Mouse (Mus musculus): ENCODE results near the gene Ncf2. TPM values are rescaled to one million over a fixed set of nuclear protein-coding genes. Genes with fewer than 3 reads are reported as not detected.

Gene Ncf2
- polyA plus RNA-seq, 1 experiment from 2014 or later: 0.18 TPM

DNA sequence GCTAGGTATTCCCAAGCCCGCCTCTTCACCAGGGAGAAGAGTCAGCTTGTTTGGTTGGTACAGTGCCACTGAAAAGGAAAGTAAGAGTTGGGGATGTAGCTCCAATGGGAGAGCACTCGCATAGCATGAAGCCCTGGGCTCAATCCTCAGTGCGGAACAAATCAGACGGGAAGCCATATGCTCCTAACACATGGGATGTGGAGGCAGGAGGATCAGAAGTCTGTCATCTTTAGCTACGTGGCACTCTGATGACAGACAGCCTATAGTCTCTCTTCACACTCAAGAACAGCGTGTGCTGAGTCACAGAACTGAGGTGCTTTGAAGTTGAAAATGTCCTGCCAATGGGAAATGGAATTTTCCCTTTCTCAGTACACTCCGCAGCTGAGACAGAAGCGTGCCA, 31.0 kb downstream of the Ncf2 start:
- in situ Hi-C loops (cut with MboI; ENCODE audit: low pct_unique_long_range_greater_than_20kb): no loop called here
- H3K27me3 ChIP-seq: no peaks in the 10 kb centered on the region
- POLR2A ChIA-PET: no interaction called here
- CTCF ChIA-PET: interaction anchor here (0.8 kb wide), 1 partner anchor 12 kb away, joined by 4 read pairs; no protein-coding TSS in a partner anchor
- TF ChIP-seq CTCF (IDR thresholded peaks at IDR 0.05): no peak
- ATAC-seq: no peak
- DNase-seq (ENCODE audit: low read depth, low spot score): no peak

DNA sequence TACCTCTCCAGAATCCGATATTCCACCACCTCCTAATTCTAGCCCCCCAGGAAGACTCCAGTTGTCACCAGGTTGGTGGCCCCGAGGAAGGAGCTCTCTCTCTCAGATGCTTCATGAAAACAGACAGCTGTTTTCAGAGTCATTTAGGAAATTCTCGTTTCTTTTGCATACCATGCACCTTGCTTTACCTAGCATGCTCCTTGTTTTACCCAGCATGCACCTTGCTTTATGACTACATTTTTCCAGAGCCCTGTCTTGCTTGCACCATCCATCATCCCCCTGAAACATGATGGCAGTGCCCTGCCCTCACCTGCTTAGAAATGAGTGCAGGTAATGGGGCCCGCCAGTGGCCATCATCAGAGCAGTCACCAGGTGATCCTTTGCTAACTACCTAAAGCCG, 31.6 kb downstream of the Ncf2 start:
- POLR2A ChIA-PET: no interaction called here
- H3K27me3 ChIP-seq: no peaks in the 10 kb centered on the region
- CTCF ChIA-PET: interaction anchor here (0.8 kb wide), 1 partner anchor 12 kb away, joined by 4 read pairs; no protein-coding TSS in a partner anchor
- TF ChIP-seq CTCF (IDR thresholded peaks at IDR 0.05): no peak
- DNase-seq (ENCODE audit: low read depth, low spot score) (no peak), ATAC-seq (no peak)
- in situ Hi-C loops (cut with MboI; ENCODE audit: low pct_unique_long_range_greater_than_20kb): no loop called here

DNA sequence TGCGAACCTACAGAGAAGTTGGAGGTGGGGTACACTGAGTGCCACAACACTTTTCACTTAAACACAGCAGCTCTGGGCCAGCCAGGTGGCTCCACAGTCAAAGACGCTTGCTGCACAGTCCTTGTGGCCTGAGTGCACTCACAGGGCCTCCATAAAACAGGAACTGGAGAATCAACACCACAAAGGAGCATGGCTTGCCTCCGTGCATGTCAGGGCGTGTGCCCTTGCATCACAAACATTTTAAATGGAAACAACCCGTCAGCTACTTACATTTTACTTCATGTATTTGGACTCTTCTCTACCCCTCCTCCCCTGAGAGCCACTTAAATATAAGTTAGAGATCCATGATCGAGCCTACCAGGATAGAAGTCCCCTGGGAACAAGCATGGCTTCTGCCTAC, 32.3 kb downstream of the Ncf2 start:
- in situ Hi-C loops (cut with MboI; ENCODE audit: low pct_unique_long_range_greater_than_20kb): no loop called here
- no peaks in the 10 kb centered on the region for H3K27me3 ChIP-seq
- POLR2A ChIA-PET: interaction anchor here (1.2 kb wide), 1 partner anchor 10 kb away, joined by 3 read pairs; no protein-coding TSS in a partner anchor

DNA sequence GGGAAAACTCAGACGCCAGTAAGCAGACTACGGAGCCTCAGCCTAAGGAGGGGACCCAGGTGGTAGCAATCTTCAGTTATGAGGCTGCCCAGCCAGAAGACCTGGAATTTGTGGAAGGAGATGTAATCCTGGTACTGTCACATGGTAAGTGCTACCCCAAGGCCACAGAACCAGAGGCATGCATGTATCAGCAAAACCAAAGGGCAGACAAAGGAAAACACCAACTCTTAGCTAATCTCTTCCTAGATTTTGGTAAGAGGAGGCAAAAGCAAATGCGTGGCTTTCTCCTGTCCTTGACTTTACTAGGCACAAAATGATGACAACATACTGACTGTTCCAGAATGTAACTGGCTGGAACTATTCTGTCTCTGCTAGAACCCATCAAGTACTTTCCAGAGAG, 35.1 kb downstream of the Ncf2 start:
- CTCF ChIA-PET: no interaction called here

More for the DNA sequence above, 32.3 kb downstream of the Ncf2 start:
- no peak for DNase-seq (ENCODE audit: low read depth, low spot score)
- no peak for TF ChIP-seq CTCF (IDR thresholded peaks at IDR 0.05)
- no peak for ATAC-seq
- CTCF ChIA-PET: interaction anchor here (1.0 to 1.3 kb wide), 2 partner anchors 11 to 13 kb away, joined by 3 read pairs; no protein-coding TSS in a partner anchor

DNA sequence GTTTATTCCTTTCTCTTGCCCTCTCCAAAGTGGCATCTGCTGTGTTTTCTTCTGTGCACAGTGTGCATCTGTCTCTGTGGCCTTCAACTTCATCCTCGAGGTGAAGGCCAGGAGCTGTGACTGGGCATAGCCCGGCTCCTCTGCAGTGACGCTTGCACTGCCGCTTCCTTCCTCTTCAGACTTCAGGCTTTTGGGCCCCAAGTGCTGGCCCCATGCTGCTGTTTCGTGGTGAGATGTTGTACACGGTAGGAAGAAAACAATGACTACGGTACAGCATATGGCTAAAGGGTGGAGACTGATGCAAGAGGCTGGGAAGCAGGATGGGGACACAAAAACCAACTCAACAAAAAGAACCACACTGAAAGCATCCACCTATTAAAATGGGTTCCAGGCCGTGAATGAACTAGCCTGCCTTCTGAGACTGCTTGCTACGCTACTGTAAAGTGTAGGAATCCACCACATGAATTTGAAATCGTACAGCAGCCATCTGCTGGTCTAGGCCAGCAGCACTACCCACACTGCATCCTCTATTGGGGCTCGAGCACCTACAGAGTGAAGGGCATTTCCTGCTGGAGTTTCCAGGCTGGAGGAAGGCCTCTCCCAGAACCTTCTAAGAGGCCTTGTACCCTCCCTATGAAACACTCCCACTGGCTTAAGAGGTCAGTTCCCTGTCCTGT, 38.2 kb downstream of the Ncf2 start:
- DNase-seq (ENCODE audit: low read depth, low spot score) (no peak), ATAC-seq (no peak)
- no peaks in the 10 kb centered on the region for H3K27me3 ChIP-seq
- in situ Hi-C loops (cut with MboI; ENCODE audit: low pct_unique_long_range_greater_than_20kb): no loop called here
- no peak for TF ChIP-seq CTCF (IDR thresholded peaks at IDR 0.05)
- ChIA-PET POLR2A (no interaction called here), CTCF (no interaction called here)

More for the DNA sequence above, 35.1 kb downstream of the Ncf2 start:
- ATAC-seq (no peak), DNase-seq (ENCODE audit: low read depth, low spot score) (no peak)
- no peak for TF ChIP-seq CTCF (IDR thresholded peaks at IDR 0.05)
- no peaks in the 10 kb centered on the region for H3K27me3 ChIP-seq
- POLR2A ChIA-PET: no interaction called here
- in situ Hi-C loops (cut with MboI; ENCODE audit: low pct_unique_long_range_greater_than_20kb): no loop called here

DNA sequence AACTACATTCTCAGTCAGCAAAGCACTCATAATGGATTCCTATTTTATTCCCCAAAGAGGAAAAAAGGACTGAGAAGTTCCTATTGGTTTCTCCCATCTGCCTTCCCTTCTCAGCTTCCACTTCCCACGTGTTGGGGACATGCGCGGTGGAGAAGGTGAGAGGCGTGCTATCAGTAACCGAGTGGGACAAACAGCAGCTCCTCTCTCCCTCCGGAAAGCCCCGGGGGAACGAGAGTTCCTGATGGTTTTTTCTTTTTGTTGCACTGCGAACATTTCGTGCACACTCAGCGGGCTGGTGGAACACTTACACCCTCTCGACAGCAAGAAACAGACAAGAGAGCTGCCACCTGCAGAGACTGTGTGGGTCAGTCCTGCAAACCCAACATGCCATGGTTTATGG, 38.8 kb downstream of the Ncf2 start:
- in situ Hi-C loops (cut with MboI; ENCODE audit: low pct_unique_long_range_greater_than_20kb): no loop called here
- CTCF ChIA-PET: no interaction called here
- DNase-seq (ENCODE audit: low read depth, low spot score) (no peak), ATAC-seq (no peak)
- no peaks in the 10 kb centered on the region for H3K27me3 ChIP-seq
- TF ChIP-seq CTCF (IDR thresholded peaks at IDR 0.05): no peak
- POLR2A ChIA-PET: no interaction called here

DNA sequence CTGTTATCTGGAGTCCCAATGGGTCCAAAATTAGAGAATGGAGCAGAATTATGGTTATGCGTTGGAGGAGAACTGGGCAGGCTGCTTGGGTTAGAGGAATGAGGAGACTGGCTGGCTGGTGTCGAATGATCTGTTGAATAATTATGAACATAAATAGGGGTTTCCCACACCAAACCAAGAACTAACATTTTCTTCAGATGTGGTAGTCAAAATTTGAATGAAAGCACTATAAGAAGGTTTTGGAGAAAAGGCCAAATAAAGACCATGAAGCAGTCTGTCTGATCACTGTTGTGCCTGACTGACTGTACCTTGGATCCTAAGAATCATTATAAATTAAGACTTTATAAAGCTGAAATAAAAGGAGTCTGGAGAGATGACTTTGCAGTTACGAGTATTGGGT, 40.3 kb downstream of the Ncf2 start:
- no peak for DNase-seq (ENCODE audit: low read depth, low spot score)
- no peak for TF ChIP-seq CTCF (IDR thresholded peaks at IDR 0.05)
- ATAC-seq: no peak
- H3K27me3 ChIP-seq: no peaks in the 10 kb centered on the region
- in situ Hi-C loops (cut with MboI; ENCODE audit: low pct_unique_long_range_greater_than_20kb): no loop called here
- ChIA-PET CTCF (interaction anchor here (1.2 kb wide), 1 partner anchor 29 kb away, joined by 3 read pairs; no protein-coding TSS in a partner anchor), POLR2A (no interaction called here)

DNA sequence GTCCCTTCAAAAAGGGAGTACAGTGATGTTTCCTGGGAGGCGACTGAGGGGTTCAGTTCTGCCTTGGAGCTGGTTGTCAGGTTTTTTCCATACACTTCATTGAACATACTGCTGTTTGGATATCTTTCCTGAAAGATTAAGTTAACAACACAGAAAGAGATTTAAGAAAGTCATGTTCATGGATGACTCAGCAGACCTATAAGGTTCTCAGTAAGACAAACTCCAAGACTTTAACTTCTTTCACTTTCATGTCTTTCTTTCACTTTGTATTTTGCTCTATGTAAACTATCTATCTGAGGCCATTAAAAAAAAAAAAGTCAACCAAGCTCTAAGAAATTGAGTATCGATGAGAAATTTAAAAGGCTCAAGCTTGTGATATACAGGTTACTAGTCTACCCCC, 41.1 kb downstream of the Ncf2 start:
- no peak for TF ChIP-seq CTCF (IDR thresholded peaks at IDR 0.05)
- ATAC-seq (no peak), DNase-seq (ENCODE audit: low read depth, low spot score) (no peak)
- H3K27me3 ChIP-seq: no peaks in the 10 kb centered on the region
- in situ Hi-C loops (cut with MboI; ENCODE audit: low pct_unique_long_range_greater_than_20kb): no loop called here
- CTCF ChIA-PET: interaction anchor here (1.2 kb wide), 1 partner anchor 28 kb away, joined by 3 read pairs; no protein-coding TSS in a partner anchor
- POLR2A ChIA-PET: no interaction called here

DNA sequence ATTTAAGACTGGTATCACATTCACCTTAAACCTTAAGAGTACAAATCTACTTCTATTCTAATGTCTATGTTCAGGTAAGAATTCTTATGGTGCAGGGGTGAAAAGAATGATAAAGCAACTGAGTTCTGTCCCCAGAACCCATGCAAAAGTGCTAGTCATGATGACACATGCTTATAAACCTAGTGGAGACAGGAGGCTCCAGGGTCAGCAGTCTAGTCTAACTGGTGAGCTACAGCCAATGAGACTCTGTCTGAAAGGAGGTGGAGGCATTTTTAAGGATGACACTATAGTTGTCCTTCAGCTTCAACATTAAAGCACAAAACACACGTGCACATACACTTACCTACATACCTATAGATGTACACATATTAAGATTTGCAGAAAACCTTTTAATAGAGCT, 44.6 kb downstream of the Ncf2 start:
- CTCF ChIA-PET: interaction anchor here (0.9 to 1.5 kb wide), 5 partner anchors 9 to 21 kb away, joined by 3 to 5 read pairs (median 3); no protein-coding TSS in a partner anchor
- POLR2A ChIA-PET: no interaction called here
- ATAC-seq (no peak), DNase-seq (ENCODE audit: low read depth, low spot score) (no peak)
- no peak for TF ChIP-seq CTCF (IDR thresholded peaks at IDR 0.05)
- H3K27me3 ChIP-seq: no peaks in the 10 kb centered on the region
- in situ Hi-C loops (cut with MboI; ENCODE audit: low pct_unique_long_range_greater_than_20kb): no loop called here

DNA sequence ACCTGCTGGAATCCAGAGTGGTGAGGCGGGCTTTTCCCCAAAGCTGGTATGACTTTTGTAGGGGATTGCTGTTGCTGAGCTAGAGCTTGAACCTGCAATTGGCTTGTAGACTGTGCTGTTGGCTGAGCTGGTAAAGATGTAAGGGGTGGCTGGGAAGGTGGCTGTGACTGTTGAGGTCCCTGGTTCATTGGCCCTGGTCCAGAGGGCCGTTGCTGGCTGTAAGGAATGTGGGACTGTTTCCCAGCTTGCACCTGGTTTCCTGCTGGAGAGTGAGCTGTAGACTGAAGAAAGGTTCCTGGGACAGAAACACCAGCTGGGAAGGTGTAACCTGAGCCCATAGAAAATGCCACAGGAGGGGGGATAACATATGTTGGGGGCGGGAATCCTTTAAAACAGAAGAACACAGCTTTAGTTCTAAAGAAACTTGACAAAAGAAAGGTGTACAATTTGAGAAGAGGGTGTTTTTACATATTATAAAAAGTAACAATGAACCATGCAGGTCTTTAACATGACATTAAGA, 45.3 kb downstream of the Ncf2 start:
- TF ChIP-seq CTCF (IDR thresholded peaks at IDR 0.05): no peak

DNA sequence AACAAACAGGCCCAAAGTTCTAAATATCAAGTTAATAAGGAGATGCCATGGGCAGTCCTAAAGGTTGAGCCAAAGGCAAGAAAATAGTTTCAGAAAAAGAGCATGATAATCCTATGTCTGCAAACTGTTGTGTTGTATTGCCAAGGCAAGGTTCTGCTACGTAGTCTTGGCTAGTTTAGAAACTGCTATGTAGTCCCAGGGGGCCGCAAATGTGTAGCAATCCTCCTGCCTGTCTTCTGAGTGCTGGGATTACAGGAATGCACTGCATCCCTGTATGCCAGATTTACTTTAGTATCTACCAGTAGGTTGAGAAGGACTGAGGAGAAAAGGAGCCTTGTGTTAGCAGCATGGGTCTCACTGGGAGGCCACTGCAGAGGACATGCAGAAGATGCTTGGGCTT, 46.9 kb downstream of the Ncf2 start:
- CTCF ChIA-PET: interaction anchor here (1.7 kb wide), 1 partner anchor 9 kb away, joined by 3 read pairs; no protein-coding TSS in a partner anchor
- no peak for DNase-seq (ENCODE audit: low read depth, low spot score)
- no peak for ATAC-seq
- no peak for TF ChIP-seq CTCF (IDR thresholded peaks at IDR 0.05)
- POLR2A ChIA-PET: interaction anchor here (0.5 kb wide), 1 partner anchor 58 kb away, joined by 7 read pairs; no protein-coding TSS in a partner anchor
- H3K27me3 ChIP-seq: no peaks in the 10 kb centered on the region
- in situ Hi-C loops (cut with MboI; ENCODE audit: low pct_unique_long_range_greater_than_20kb): no loop called here

More for the DNA sequence above, 45.3 kb downstream of the Ncf2 start:
- ChIA-PET CTCF (interaction anchor here (0.9 to 1.5 kb wide), 4 partner anchors 8 to 16 kb away, joined by 3 to 5 read pairs (median 3); no protein-coding TSS in a partner anchor), POLR2A (no interaction called here)
- no peaks in the 10 kb centered on the region for H3K27me3 ChIP-seq
- DNase-seq (ENCODE audit: low read depth, low spot score): no peak
- ATAC-seq: no peak
- in situ Hi-C loops (cut with MboI; ENCODE audit: low pct_unique_long_range_greater_than_20kb): no loop called here
